Mouse (Mus musculus): ENCODE data around the gene Dusp1.

DNA sequence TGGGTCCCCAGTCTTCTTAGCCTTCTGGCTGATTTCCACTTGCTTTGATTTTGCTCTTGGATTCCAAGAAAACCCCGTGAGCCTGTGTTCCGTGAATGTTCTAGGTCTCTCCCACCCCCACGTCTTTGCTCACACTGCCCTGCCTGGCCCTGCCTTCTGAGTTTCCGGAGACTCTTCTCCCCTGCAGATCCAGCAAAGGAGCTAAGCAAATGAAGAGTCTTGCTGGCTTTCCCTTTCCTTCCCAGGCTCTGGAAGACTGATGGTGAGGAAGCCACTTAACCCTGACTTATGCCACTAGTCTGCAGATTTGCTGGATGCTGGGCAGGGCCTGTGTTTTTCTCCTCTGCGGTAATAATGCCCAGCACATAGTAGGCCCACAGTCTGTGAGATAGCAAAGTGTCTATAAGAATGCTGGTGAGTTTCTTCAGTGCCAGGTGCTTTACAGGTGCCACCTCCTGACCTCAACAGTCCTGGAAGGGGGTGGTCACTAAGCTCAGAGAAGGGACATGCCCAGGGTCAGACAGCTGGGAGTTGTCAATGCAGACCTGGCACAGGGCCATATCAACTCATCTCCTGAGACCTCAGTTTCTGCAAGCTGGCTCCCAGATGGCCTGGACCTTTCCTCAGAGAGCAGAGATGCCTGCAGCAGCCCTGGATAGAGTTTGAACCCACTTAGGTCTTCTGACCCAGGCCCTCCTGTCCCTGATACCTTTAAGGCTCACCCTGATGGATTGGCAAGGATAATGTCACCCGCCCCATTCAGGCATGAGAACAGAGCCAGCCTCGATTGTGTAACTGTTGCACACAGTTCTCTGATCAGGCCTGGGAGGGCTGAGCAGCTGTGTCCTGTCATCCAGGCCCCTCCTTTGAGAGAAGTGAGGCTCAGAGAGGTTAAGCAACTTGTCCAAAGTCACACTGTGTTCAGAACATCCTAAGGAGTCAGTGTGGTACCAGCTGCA is 49.8 kb downstream of the Dusp1 start:
- TF ChIP-seq CTCF (IDR thresholded peaks at IDR 0.05; ENCODE audit: extremely low read depth, insufficient read length, insufficient replicate concordance, low read depth, low read length) (no peak), POLR2A (IDR thresholded peaks at IDR 0.05; ENCODE audit: low read depth, low read length) (no peak)

All from small intestine, adult 2 months (tissue).